Mouse (Mus musculus): ENCODE data around the gene Cavin1. TPM values are rescaled to one million over a fixed set of nuclear protein-coding genes. Genes with fewer than 3 reads are reported as not detected.

Gene Cavin1
- total and polyA plus RNA-seq, 3 experiments: 0.05 to 0.21 (median 0.13) TPM

GRCm38 (mm10) chr11:100959464-100959810, 11.2 kb downstream of the Cavin1 start (continued):
- TF ChIP-seq MXI1 (IDR thresholded peaks at IDR 0.05; ENCODE audit: low read depth, low read length): peak; percentile 35; the same call in 1 of the 2 replicates
- TF ChIP-seq ELF1 (IDR thresholded peaks at IDR 0.05; ENCODE audit: low read depth, low read length): 0 out of 2 replicates have a peak, but pooled peaks have one; percentile 21
- TF ChIP-seq IRF4 (IDR thresholded peaks at IDR 0.05; ENCODE audit: low read depth, low read length): no peak
- 0 out of 2 replicates have a peak, but pooled peaks have one; percentile 20 for TF ChIP-seq BHLHE40 (IDR thresholded peaks at IDR 0.05; ENCODE audit: low read depth, low read length)
- no peak for TF ChIP-seq CHD1 (IDR thresholded peaks at IDR 0.05; ENCODE audit: low read depth, low read length)
- TF ChIP-seq SMC3 (IDR thresholded peaks at IDR 0.05; ENCODE audit: low read depth, low read length): peak; percentile 93
- no peak for TF ChIP-seq POLR2AphosphoS2 (IDR thresholded peaks at IDR 0.05; ENCODE audit: low read depth, low read length)
- peak; percentile 75 to 95 for TF ChIP-seq CTCF (conservative IDR thresholded peaks at IDR 0.05 in 1 of 2, IDR thresholded peaks at IDR 0.05 in 1 of 2; ENCODE audit: low read depth in 2 of 2, low read length in 2 of 2)
- peak; percentile 84 for TF ChIP-seq RAD21 (IDR thresholded peaks at IDR 0.05; ENCODE audit: low read depth, low read length)
- TF ChIP-seq NELFE (IDR thresholded peaks at IDR 0.05; ENCODE audit: low read depth, low read length): peak; percentile 39; the same call in 1 of the 2 replicates
- TF ChIP-seq HCFC1 (IDR thresholded peaks at IDR 0.05; ENCODE audit: low read depth, low read length): peak; percentile 25; the same call in 1 of the 2 replicates
- no peak for TF ChIP-seq POLR2A (IDR thresholded peaks at IDR 0.05; ENCODE audit: low read depth, low read length)
- no peak for TF ChIP-seq NRF1 (IDR thresholded peaks at IDR 0.05; ENCODE audit: low read depth, low read length)
- TF ChIP-seq ZC3H11A (IDR thresholded peaks at IDR 0.05; ENCODE audit: low read depth, low read length): peak; percentile 64
- TF ChIP-seq RCOR1 (conservative IDR thresholded peaks at IDR 0.05; ENCODE audit: low read depth, low read length): no peak
- no peak for TF ChIP-seq E2F4 (IDR thresholded peaks at IDR 0.05; ENCODE audit: insufficient replicate concordance, low read depth, low read length)
- no peak for TF ChIP-seq TCF12 (IDR thresholded peaks at IDR 0.05; ENCODE audit: low read depth, low read length)
- TF ChIP-seq PAX5 (IDR thresholded peaks at IDR 0.05; ENCODE audit: low read length): no peak

- dilution Hi-C loops (cut with MboI; ENCODE audit: extremely low pct_ligation_motif_present, extremely low pct_unique_long_range_greater_than_20kb, low sequenced_read_pairs): no loop called here
- H3K27me3 ChIP-seq (replicated peaks): peaks cover 5% of the 10 kb centered on the region
- in situ Hi-C loops (cut with MboI; ENCODE audit: low pct_ligation_motif_present, low pct_unique_long_range_greater_than_20kb, low sequenced_read_pairs): loop anchor here (5.0 to 10.0 kb wide), 2 partner anchors 67 to 194 kb away; partner anchors contain the start of gene Hcrt
- no peak overlapping the region for H3K4me3 ChIP-seq (replicated peaks in 1 of 3; ENCODE audit: low read depth in 2 of 3, low read length in 2 of 3, poor library complexity in 1 of 3)
- no peaks in the 10 kb centered on the region for H3K79me2 ChIP-seq (replicated peaks; ENCODE audit: control insufficient read depth, extremely low read depth, insufficient read depth, poor library complexity, severe bottlenecking)
- no peak overlapping the region for H3K4me2 ChIP-seq (ENCODE audit: insufficient read depth, low read depth, poor library complexity, severe bottlenecking)
- no peaks in the 10 kb centered on the region for H3K36me3 ChIP-seq (replicated peaks in 1 of 2; ENCODE audit: control insufficient read depth in 1 of 2, insufficient read depth in 1 of 2, low read length in 1 of 2)
- H3K9ac ChIP-seq (ENCODE audit: insufficient read depth, low read depth): no peak overlapping the region
- DNase-seq (ENCODE audit: extremely low read depth): no peak
- TF ChIP-seq ZKSCAN1 (IDR thresholded peaks at IDR 0.05; ENCODE audit: borderline replicate concordance, low read depth, low read length): no peak
- no peak for TF ChIP-seq E2F4 (IDR thresholded peaks at IDR 0.05; ENCODE audit: insufficient replicate concordance, low read depth, low read length)
- TF ChIP-seq MAFK (IDR thresholded peaks at IDR 0.05; ENCODE audit: insufficient replicate concordance, low read length): no peak
- TF ChIP-seq UBTF (IDR thresholded peaks at IDR 0.05; ENCODE audit: low read depth, low read length): no peak
- no peak for TF ChIP-seq CTCF (conservative IDR thresholded peaks at IDR 0.05 in 1 of 2, IDR thresholded peaks at IDR 0.05 in 1 of 2; ENCODE audit: low read depth in 2 of 2, low read length in 2 of 2)
- no peak for TF ChIP-seq CHD1 (IDR thresholded peaks at IDR 0.05; ENCODE audit: low read depth, low read length)
- no peak for TF ChIP-seq SIN3A (IDR thresholded peaks at IDR 0.05; ENCODE audit: low read length)
- TF ChIP-seq JUND (conservative IDR thresholded peaks at IDR 0.05; ENCODE audit: low read depth, low read length): no peak
- TF ChIP-seq MEF2A (IDR thresholded peaks at IDR 0.05; ENCODE audit: borderline replicate concordance, low read depth, low read length): no peak
- no peak for TF ChIP-seq HCFC1 (IDR thresholded peaks at IDR 0.05; ENCODE audit: low read depth, low read length)
- TF ChIP-seq GABPA (IDR thresholded peaks at IDR 0.05; ENCODE audit: insufficient replicate concordance, low read depth, low read length): no peak
- no peak for TF ChIP-seq POLR2A (IDR thresholded peaks at IDR 0.05; ENCODE audit: low read depth, low read length)
- TF ChIP-seq USF1 (IDR thresholded peaks at IDR 0.05; ENCODE audit: low read depth, low read length): no peak
- no peak for TF ChIP-seq TCF12 (IDR thresholded peaks at IDR 0.05; ENCODE audit: low read depth, low read length)
- H3K9me3 ChIP-seq (replicated peaks; ENCODE audit: low read length): no peaks in the 10 kb centered on the region
- no peak overlapping the region for H3K27ac ChIP-seq (ENCODE audit: insufficient read depth, low read depth)
- H3K4me1 ChIP-seq (ENCODE audit: control insufficient read depth in 1 of 2, insufficient read depth in 2 of 2): peaks cover 6 to 26% of the 10 kb centered on the region in 2 experiments
These were observed 11.8 kb downstream of the Cavin1 start for GRCm38 (mm10) chr11:100958613-100959463.

Measured in CH12.LX (cell line).